Mouse (Mus musculus) right cerebral cortex, adult 18-20 months (tissue): ENCODE data around the gene Srgap2.
A peak's percentile ranks its signal among the peaks of the same experiment; 100 is the strongest.

ENCODE experiments used
- DNase-seq: peaks from one replicate; pipeline ENCODE4 v3.0.0; 2022; ENCODE audit warnings: mixed read lengths

The Srgap2 gene

DNA sequence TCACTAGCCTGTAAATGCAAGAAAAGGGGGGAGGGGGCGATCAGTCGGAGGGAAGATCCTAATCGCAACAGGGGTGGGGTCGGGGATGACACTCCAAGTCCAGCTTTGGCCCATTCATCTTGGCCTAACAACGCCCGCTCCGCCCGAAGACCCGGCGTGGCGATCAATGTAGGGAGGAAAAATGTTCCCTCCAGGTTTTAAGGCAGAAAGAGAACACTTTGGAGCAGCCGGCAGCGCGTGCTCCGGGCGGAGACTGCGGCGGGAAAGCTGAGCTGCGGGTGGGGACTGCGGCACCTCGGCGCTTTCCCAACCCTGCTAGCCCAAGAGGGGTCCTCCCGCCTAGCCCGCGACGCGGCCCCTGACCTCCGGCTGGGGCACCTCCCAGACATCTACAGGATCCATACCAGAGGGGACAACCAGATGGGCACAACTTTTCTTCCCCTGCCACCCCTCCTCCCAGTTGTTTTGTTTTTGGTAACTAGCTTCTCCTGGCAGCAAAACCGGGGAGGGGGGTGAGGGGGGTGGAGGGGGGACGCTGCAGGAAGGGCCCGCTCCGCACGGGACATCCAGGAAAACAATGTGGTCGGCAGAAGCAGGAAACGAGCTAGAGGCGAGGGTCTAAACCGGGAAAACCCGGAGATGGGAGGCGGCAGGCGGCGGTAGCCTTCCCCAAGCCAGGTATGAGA is 1.4 kb downstream of the Srgap2 start:
- DNase-seq: peak; percentile 44

DNA sequence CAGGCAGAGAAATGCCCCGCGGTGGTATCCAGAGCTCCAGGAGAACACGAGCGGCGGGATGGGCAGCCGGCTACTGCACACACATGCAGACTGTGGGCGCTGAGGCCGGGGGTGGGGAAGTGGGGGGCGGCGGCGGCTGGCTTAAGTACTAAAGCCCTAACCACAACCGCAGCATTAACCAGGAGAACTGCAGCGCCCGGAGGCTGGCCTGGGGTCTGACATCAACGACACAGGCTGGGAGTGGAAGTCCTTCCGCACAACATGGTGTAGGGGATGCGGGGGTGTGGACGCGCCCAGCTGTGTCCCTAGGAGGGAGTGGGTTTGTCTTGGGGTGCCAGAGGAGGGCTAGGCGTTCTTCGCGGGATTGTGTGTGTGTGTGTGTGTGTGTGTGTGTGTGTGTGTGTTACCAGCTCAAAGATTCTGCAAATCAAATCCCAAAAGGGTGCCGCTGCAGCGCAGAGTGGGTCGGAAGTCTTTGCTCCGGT is 2.0 kb downstream of the Srgap2 start:
- peak; percentile 50 for DNase-seq

DNA sequence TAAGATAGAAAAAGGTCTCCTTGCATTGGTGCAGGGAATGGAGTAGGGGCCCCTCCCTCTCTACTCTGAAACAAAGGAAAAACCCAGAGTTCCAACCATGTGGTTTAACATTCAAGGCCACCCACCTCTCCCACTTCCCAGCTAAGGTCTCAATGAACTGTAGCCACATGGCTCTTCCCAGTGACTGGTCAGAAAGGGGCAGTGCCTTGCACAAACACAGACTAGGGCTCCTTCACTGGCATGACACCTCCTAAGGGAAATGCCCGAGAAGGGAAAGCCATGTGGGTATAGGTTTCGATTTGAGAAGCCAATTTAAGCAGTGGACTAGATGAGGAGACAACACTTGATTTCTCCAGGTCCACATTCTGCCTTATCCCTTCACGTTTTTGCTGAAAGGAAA is 3.4 kb downstream of the Srgap2 start:
- DNase-seq: no peak

GRCm38 (mm10) chr1:131516588-131516987 is 10.6 kb downstream of the Srgap2 start:
- DNase-seq: no peak

- DNase-seq: no peak
These were observed 13.0 kb downstream of the Srgap2 start for GRCm38 (mm10) chr1:131514197-131514596.

DNA sequence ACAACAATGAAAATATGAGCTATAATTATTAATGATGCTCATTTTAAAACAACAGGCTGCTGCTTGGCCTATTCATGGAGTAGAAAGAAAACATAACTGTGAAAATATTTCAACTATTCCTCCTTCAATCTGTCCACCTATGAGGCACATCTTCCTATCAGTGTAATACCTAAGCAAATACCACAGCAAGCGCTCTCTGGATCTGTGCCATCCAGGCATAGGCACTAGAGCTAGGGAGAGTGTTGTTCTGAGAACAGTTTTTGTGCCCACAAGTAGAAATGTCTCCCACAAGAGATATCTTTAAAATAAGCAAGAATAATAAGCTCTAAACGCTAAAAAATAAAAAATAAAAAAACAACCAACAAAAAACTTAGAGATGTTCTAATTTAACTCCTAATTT is 14.0 kb downstream of the Srgap2 start:
- no peak for DNase-seq

- no peak for DNase-seq
These were observed 15.3 kb downstream of the Srgap2 start for GRCm38 (mm10) chr1:131511661-131512500.

- DNase-seq: no peak
These were observed 16.0 kb downstream of the Srgap2 start for GRCm38 (mm10) chr1:131511131-131511530.

DNA sequence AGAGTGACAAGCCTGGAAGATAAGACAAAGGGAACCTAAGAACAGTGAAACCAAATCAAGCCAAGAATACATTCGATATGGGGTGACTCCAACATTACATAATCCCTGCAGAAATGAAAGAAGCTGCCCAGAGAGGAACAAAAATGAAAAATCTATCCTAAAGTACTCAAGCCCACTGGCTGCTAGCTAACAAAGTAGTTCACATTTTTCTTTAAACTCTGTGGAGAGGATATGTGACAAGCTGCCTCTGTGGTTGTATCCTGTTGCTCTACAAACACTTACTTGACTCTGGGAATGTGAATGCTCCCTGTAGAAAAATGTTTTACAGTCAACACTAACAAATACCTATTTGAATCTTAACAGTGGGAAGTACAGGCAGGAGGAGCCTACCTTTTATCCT is 25.5 kb downstream of the Srgap2 start:
- no peak for DNase-seq

- no peak for DNase-seq
These were observed 28.9 kb downstream of the Srgap2 start for GRCm38 (mm10) chr1:131498231-131498630.

DNA sequence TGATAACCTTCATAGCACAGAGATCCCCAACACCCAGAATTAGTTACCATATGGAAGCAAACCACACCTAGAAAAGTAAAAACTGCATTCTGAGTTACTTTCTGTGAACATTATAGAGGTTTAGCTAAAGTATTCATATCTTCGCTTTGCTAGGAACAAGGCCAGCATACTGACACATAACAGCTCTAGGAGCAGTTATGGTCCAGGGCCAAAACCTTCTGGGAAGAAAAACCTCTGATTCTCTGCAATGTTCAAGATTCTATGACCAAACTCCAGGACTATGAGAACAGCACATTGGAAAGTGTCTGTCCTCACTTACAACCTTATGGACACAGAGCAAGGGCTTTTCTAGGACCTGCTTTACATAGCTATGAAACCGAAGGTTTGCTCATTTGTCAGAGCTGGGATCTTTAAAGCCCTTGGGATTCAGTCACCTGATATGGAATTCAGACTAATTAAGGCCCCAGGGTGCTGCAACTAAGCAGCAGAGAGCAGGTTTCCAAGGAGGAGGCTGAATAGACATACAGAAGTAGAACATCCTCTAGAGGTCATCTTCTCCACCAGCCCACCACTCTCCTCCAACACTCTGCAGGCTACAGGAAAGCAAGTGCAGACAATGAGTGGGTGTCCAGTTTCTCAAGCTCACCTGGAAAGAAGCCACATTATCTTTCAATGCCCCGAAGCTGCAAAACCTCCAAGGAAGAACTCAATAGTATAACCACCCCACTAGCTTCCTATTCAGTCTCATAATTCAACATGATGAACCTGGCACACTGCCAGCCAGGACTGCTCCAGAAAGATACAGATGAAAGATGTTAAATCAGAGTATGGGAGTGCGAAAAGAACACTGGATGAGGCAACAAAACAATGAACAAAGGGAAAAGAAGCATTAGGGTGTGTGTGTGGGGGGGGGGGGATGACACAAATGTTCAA is 32.9 kb downstream of the Srgap2 start:
- no peak for DNase-seq

DNA sequence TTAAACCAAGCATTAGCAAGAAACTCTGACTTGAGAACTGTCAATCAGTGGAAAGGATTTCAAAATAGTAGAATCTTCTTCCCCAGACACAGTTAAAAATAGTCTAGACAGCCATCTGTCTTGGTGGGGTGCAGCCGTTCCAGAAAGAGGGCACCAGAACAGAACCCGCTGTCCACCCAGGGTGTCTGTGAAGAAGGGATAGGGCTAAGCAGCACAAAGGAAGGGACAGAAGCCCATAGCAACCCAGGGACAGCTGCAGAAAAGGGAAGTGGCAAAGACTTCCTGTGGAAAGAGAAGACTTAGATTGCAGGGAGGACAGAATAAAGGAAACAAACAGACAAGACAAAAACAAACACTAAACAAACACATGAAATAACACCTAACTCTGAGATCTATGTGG is 34.8 kb downstream of the Srgap2 start:
- no peak for DNase-seq

- DNase-seq: no peak
These were observed 35.6 kb downstream of the Srgap2 start for GRCm38 (mm10) chr1:131491579-131491978.

- no peak for DNase-seq
These were observed 37.8 kb downstream of the Srgap2 start for GRCm38 (mm10) chr1:131489312-131489711.

DNA sequence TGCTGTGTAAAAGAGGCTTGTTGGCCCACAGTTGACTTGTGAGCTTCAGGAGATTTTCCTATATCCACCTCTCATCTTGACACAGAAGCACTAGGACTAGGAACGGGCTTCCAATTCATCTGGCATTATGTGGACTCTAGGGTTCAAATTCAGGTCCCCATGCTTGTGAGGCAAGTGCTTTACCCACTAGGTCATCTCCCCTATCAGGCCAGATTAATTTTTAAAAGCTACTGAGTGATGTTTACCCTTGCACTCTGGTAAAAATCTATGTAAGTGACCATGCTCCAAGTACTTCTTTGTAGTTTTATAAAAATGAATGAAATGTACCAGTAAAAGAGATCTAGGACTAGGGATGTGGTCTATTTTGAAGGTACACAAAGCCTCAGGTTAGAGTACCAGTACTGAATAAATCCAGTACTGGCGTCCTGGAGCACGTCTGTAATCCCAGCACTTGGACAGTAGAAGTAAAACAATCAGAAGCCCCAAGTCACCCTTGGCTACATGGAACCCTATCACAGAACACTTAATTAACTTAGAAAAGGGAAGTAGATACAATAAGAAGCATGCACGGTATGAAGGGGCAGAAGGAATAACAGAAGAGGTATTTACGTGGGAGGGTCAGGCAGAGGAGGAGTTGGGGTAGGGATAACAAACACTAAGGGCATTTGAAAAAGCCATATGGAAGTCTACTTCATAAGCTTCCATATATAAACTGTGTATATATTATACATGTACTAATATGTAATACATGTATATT is 40.9 kb downstream of the Srgap2 start:
- no peak for DNase-seq

DNA sequence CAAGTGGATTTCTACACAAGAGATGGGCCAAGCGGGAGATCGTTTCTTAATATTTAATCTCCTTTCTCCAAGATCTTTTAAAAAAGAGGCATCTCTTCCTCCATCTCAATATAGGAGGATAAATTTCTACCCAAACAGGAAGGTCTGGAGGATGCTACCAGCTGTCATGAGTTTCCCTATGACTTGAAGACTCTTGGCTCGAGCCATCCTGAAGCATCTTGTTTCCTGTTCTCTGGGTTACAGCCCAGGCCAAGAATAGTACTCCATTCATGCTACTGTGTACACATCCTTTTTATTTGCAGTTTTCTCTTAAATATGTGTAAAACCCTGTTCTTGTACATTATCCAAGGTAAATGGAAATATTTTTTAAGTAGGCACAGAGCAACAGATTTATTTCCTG is 44.9 kb downstream of the Srgap2 start:
- no peak for DNase-seq

DNA sequence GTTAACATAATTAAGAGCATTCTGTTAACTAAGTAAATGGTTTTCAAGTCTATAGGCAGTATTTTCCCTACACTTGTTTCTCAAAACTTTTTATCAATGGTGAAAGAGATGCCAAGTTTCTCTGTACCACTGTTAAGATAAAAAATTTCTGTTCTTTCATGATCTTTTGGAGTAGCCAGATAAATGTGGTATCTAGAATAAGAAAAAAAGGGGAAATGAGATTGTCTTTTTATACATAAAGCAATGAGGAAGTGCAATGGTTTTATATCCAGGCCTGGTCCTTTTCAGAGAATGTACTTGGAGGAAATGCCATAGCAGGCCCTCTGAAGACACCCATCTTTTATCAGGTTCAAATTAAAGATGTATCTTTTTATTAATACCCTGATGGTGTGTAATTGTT is 45.8 kb downstream of the Srgap2 start:
- DNase-seq: no peak

DNA sequence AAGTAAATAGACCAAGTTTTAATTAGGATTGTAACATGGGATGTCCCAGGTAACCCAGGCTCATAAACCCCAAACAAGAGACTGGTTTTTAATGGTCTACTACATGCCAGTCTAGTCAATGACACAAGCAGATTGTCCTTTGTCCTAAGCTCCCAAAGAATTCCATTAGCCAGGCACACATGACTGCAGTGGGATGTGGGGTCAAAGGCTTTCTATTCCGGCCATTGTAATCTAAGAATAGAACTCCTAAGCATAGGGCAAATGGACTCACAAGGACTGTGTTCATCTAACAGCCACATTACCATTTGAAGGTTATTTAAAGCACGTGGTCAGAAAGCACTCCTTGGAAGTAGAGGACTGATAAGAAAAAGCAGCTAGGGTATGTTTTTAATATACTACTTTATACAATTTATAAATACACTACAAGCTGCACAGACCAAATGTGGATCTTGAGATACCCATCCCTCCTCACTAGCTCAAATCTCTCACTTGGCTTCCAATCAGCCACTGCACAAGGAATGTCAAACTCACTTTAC is 48.3 kb downstream of the Srgap2 start:
- DNase-seq: no peak

DNA sequence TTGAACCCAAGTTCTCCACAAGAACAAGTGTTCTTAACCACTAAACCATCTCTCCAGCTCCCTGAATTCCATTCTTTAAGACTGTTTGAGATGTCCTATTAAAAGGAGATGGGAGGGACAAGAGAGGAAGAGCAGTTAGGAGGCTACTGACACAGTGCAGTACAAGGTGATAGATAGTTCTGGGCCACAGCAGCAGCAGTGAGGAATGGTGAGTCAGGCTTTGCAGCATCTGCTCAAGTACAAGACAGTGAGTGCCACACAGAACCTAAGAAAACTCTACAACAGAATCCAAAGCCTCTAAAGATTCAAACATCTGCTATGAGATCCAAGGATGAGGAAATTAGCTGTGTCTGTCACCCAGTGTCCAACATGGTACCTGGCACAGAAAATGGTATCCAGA is 51.8 kb downstream of the Srgap2 start:
- DNase-seq: no peak

DNA sequence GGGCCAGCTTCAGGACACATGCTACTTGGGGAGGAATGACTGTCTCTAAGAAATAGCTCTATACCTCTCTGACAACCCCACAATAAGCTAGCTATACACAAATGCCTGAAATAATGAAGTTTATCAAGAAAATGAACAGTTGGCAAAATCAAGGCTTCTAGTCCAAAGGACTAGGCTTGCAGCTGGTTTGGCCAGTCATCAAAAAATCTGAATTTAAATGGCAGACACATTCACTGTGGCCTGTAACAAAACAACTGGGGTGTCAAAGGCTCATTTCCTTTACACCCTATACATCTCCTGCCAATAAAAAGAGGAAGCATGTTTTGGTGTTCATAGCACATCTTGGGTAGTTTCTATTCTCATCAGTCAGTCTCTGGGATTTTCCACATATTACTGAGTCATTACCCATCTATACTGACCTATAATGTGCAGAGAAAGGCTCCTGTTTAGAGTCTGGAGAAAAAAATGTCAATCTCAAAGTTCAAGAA is 53.5 kb downstream of the Srgap2 start:
- no peak for DNase-seq

DNA sequence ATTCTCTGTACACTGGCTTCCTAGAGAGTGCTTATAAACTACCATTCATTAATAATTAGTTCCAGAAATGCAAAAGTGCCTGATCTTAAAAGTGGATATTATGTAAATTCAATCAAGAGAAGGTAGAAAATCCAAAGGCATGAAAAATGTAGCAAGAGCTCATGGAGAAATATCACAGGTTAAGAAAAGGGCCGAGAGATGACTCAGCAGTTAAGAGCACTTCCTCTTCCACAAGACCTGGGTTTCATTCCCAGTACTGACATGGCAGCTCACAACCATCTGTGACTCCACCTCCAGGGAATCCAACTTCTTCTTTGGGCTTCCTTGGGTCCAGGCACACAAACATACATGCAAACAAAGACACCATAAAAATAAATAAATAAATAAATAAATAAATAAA is 56.6 kb downstream of the Srgap2 start:
- DNase-seq: no peak

GRCm38 (mm10) chr1:131465855-131466254 is 61.3 kb downstream of the Srgap2 start:
- DNase-seq: no peak
